Mouse (Mus musculus): ENCODE data around the gene Ttc39a. TPM values are rescaled to one million over a fixed set of nuclear protein-coding genes. Genes with fewer than 3 reads are reported as not detected.

The Ttc39a gene
- polyA plus RNA-seq, 1 experiment from 2014 or later: 4.6 TPM

GRCm38 (mm10) chr4:109467687-109468086, 61.3 kb downstream of the Ttc39a start:
- Histone ChIP-seq H3K27ac (no peak overlapping the region), H3K4me2 (no peak overlapping the region), H3K4me1 (peaks cover 3% of the 10 kb centered on the region; the same call in 1 of the 2 replicates), H3K9ac (no peak overlapping the region), H3K27me3 (no peaks in the 10 kb centered on the region), H3K36me3 (peaks cover 10% of the 10 kb centered on the region), H3K4me3 (no peak overlapping the region), H3K9me3 (no peaks in the 10 kb centered on the region)
- ATAC-seq (ENCODE audit: insufficient number of reproducible peaks, insufficient read depth, low FRiP score, low TSS enrichment, low read depth): no peak

GRCm38 (mm10) chr4:109471606-109472005, 65.2 kb downstream of the Ttc39a start:
- H3K4me1 ChIP-seq: peaks cover 8% of the 10 kb centered on the region
- no peak overlapping the region for H3K4me3 ChIP-seq
- no peak for ATAC-seq (ENCODE audit: insufficient number of reproducible peaks, insufficient read depth, low FRiP score, low TSS enrichment, low read depth)
- H3K9ac ChIP-seq: no peak overlapping the region
- H3K27me3 ChIP-seq: no peaks in the 10 kb centered on the region
- peaks cover 14% of the 10 kb centered on the region for H3K36me3 ChIP-seq
- no peak overlapping the region for H3K27ac ChIP-seq
- no peak overlapping the region for H3K4me2 ChIP-seq
- no peaks in the 10 kb centered on the region for H3K9me3 ChIP-seq

- no peaks in the 10 kb centered on the region for H3K27me3 ChIP-seq
- no peak overlapping the region for H3K27ac ChIP-seq
- no peaks in the 10 kb centered on the region for H3K9me3 ChIP-seq
- H3K4me2 ChIP-seq: no peak overlapping the region
- no peak for ATAC-seq (ENCODE audit: insufficient number of reproducible peaks, insufficient read depth, low FRiP score, low TSS enrichment, low read depth)
- no peak overlapping the region for H3K9ac ChIP-seq
- peaks cover 8% of the 10 kb centered on the region for H3K4me1 ChIP-seq
- no peak overlapping the region for H3K4me3 ChIP-seq
- H3K36me3 ChIP-seq: peaks cover 14% of the 10 kb centered on the region
- WGBS: 91% methylated on average over 3 of the region's 3 CpGs
Measured at GRCm38 (mm10) chr4:109472566-109472965, 66.1 kb downstream of the Ttc39a start.

DNA sequence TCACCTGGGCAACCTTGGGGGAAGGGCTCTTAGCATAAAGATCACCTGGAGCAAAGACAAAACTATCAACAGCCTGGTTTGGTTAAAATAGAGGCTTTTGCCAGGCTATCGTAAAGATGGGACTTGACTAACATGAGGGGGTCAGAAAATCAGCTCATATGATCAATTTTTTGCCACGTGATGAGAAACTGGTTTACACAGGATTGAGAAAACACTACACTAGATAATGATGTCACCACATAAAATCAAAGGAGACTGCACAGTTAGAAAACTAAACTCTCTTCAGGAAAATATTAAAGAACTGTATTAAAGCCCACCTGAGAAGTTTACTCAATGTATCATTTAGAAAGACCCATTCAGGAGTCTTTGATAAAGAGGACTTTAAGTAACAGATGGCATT, 68.7 kb downstream of the Ttc39a start:
- no peaks in the 10 kb centered on the region for H3K9me3 ChIP-seq
- H3K36me3 ChIP-seq: peaks cover 14% of the 10 kb centered on the region
- H3K4me2 ChIP-seq: peak overlapping the region; percentile 78
- H3K27ac ChIP-seq: no peak overlapping the region
- H3K27me3 ChIP-seq: no peaks in the 10 kb centered on the region
- H3K4me1 ChIP-seq: peaks cover 8% of the 10 kb centered on the region
- ATAC-seq (ENCODE audit: insufficient number of reproducible peaks, insufficient read depth, low FRiP score, low TSS enrichment, low read depth): no peak
- peak overlapping the region; percentile 93 for H3K4me3 ChIP-seq
- WGBS: 42% methylated on average over 2 of the region's 2 CpGs
- H3K9ac ChIP-seq: peak overlapping the region; percentile 97; the same call in 1 of the 2 replicates

- peak; percentile 52; the same call in 1 of the 2 replicates for ATAC-seq (ENCODE audit: insufficient number of reproducible peaks, insufficient read depth, low FRiP score, low TSS enrichment, low read depth)
- Histone ChIP-seq H3K9me3 (no peaks in the 10 kb centered on the region), H3K9ac (peak overlapping the region; percentile 97), H3K4me3 (peak overlapping the region; percentile 93), H3K27me3 (no peaks in the 10 kb centered on the region), H3K4me1 (peaks cover 8% of the 10 kb centered on the region), H3K36me3 (peaks cover 14% of the 10 kb centered on the region), H3K27ac (peak overlapping the region; percentile 95), H3K4me2 (peak overlapping the region; percentile 78)
- under 1% methylated on average over 53 of the region's 68 CpGs for WGBS
Measured at GRCm38 (mm10) chr4:109475577-109476553, 69.4 kb downstream of the Ttc39a start.

- WGBS: under 1% methylated on average over 29 of the region's 39 CpGs
Measured at GRCm38 (mm10) chr4:109476554-109477014, 70.2 kb downstream of the Ttc39a start.

GRCm38 (mm10) chr4:109477454-109477853, 71.0 kb downstream of the Ttc39a start:
- no peak for ATAC-seq (ENCODE audit: insufficient number of reproducible peaks, insufficient read depth, low FRiP score, low TSS enrichment, low read depth)
- Histone ChIP-seq H3K36me3 (peaks cover 6% of the 10 kb centered on the region), H3K4me2 (no peak overlapping the region), H3K27ac (no peak overlapping the region), H3K27me3 (no peaks in the 10 kb centered on the region), H3K4me3 (no peak overlapping the region), H3K4me1 (peaks cover 5% of the 10 kb centered on the region), H3K9ac (no peak overlapping the region), H3K9me3 (no peaks in the 10 kb centered on the region)
- WGBS: 90% methylated on average over 3 of the region's 3 CpGs

More at GRCm38 (mm10) chr4:109476554-109477014, 70.2 kb downstream of the Ttc39a start:
- Histone ChIP-seq H3K4me1 (peaks cover 8% of the 10 kb centered on the region), H3K9ac (peak overlapping the region; percentile 97), H3K9me3 (no peaks in the 10 kb centered on the region), H3K27ac (peak overlapping the region; percentile 95), H3K4me3 (peak overlapping the region; percentile 93), H3K4me2 (peak overlapping the region; percentile 78), H3K36me3 (peaks cover 14% of the 10 kb centered on the region), H3K27me3 (no peaks in the 10 kb centered on the region)
- ATAC-seq (ENCODE audit: insufficient number of reproducible peaks, insufficient read depth, low FRiP score, low TSS enrichment, low read depth): peak; percentile 97

DNA sequence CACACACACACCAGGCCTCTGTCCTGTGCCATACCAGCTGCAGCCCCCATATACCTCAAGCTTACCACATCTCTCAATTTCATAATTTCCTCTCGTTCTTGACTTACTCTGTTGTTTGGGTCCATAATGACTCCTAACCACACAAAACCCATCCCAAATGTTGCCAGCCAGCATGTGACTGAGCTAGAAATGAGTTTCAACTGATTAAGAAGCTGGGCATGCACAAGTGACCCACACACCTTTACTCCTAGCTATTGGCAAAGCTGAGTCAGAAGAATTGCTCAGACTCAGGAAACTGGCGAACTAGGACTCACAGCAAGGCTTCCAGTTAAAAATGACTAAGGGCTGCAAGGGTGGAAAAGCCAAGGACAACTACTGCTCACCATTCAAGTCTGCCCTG, 75.0 kb downstream of the Ttc39a start:
- no peak overlapping the region for H3K4me2 ChIP-seq
- no peaks in the 10 kb centered on the region for H3K27me3 ChIP-seq
- H3K4me1 ChIP-seq: no peaks in the 10 kb centered on the region
- H3K36me3 ChIP-seq: no peaks in the 10 kb centered on the region
- H3K27ac ChIP-seq: no peak overlapping the region
- no peaks in the 10 kb centered on the region for H3K9me3 ChIP-seq
- WGBS: 84% methylated on average over 2 of the region's 2 CpGs
- H3K4me3 ChIP-seq: no peak overlapping the region
- no peak for ATAC-seq (ENCODE audit: insufficient number of reproducible peaks, insufficient read depth, low FRiP score, low TSS enrichment, low read depth)
- H3K9ac ChIP-seq: no peak overlapping the region

DNA sequence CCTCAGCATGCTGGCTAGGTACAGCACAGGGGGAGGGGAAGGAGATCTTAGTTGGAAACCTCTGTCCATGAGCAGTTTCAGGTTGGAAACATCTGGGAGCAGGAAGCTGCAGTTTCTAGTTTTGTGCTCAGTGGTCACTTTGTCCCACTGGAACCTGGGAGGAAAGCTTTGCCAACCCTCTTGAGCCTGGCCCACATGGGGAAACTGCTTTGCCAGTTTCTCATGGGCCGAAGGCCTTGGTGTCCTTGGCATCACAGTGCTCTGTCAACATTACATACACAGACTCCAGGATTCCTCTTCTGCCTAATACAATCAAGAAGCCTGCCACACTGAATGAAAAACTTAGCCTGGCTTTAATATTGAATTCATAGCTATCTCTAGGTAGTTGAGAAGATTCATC, 76.3 kb downstream of the Ttc39a start:
- Histone ChIP-seq H3K4me3 (no peak overlapping the region), H3K9ac (no peak overlapping the region), H3K4me1 (no peaks in the 10 kb centered on the region), H3K4me2 (no peak overlapping the region), H3K27me3 (no peaks in the 10 kb centered on the region), H3K36me3 (no peaks in the 10 kb centered on the region), H3K9me3 (no peaks in the 10 kb centered on the region), H3K27ac (no peak overlapping the region)
- no peak for ATAC-seq (ENCODE audit: insufficient number of reproducible peaks, insufficient read depth, low FRiP score, low TSS enrichment, low read depth)
- 95% methylated on average over 1 of the region's 1 CpGs for WGBS

DNA sequence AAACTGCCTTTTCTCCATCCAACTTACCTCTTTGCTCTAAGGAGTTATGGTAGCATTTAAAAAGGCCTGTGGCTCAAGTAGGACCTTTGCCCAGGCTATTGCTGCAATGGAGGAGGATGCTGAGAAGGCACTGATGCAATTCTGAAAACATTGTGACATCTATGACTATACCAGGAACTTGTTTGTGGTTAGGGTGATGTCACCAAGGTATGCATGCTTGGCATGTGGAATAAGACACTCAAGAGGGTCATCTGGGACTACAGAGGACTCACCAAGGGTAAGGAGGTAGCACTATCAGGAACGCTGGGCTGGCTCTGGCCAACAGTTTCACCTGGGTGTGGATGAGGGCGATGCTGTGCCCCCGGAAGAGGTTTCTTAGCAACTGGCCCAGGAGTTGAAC, 78.2 kb downstream of the Ttc39a start, which contains the start of gene Rnf11:
Gene Rnf11, minus strand, starts transcription at position 108 of the 400 bp plus-strand sequence.
- no peak within 1 kb of the TSS for H3K4me2 ChIP-seq
- no peaks in the 10 kb centered on the region for H3K9me3 ChIP-seq
- WGBS: 82% methylated on average over 3 of the region's 3 CpGs
- no peaks in the 10 kb centered on the region for H3K4me1 ChIP-seq
- ATAC-seq (ENCODE audit: insufficient number of reproducible peaks, insufficient read depth, low FRiP score, low TSS enrichment, low read depth): no peak
- H3K36me3 ChIP-seq: no peaks in the 10 kb centered on the region
- no peak within 1 kb of the TSS for H3K27ac ChIP-seq
- H3K9ac ChIP-seq: no peak within 1 kb of the TSS
- H3K27me3 ChIP-seq: no peaks in the 10 kb centered on the region
- no peak within 1 kb of the TSS for H3K4me3 ChIP-seq

DNA sequence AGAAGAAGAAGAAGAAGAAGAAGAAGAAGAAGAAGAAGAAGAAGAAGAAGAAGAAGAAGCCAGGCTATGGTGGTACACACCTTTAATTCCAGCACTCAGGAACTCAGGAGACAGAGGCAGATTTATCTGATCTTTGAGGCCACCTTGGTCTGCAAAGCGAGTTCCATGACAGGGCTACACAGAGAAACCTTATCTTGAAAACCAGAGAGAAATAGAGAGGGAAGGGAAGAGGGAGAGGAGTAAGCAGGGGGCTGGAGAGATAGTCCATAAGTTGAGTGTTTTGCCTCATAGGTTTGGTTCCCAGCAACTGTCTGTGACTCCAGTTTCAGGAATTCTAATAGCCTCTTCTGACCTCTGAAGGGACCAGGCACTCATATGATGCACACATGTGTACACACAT, 82.4 kb downstream of the Ttc39a start:
- H3K9ac ChIP-seq: no peak overlapping the region
- 80% methylated on average over 1 of the region's 1 CpGs for WGBS
- no peaks in the 10 kb centered on the region for H3K4me1 ChIP-seq
- H3K36me3 ChIP-seq: no peaks in the 10 kb centered on the region
- no peaks in the 10 kb centered on the region for H3K9me3 ChIP-seq
- ATAC-seq (ENCODE audit: insufficient number of reproducible peaks, insufficient read depth, low FRiP score, low TSS enrichment, low read depth): no peak
- no peak overlapping the region for H3K4me2 ChIP-seq
- no peaks in the 10 kb centered on the region for H3K27me3 ChIP-seq
- no peak overlapping the region for H3K4me3 ChIP-seq
- no peak overlapping the region for H3K27ac ChIP-seq

DNA sequence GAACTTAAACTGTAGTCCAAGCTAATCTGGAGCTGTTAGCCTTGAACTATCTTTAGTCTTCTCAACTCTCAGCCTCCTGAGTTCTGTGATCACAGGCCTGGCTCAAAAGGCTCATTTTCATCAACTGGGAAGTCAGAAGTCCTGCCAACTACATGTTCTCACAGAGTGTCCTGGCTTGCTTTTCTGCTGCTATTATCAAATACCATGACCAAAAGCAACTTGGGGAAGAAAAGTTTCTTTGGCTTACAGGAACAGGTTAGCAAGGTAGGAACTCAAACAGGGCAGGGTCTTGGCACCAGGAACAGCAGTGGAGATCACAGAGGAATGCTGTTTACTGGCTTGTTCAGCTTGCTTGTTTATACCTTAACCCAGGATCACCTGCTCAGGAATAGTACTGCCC, 87.2 kb downstream of the Ttc39a start:
- Histone ChIP-seq H3K4me1 (no peaks in the 10 kb centered on the region), H3K27me3 (no peaks in the 10 kb centered on the region), H3K36me3 (no peaks in the 10 kb centered on the region), H3K9me3 (no peaks in the 10 kb centered on the region), H3K27ac (no peak overlapping the region), H3K4me2 (no peak overlapping the region), H3K4me3 (no peak overlapping the region), H3K9ac (no peak overlapping the region)
- ATAC-seq (ENCODE audit: insufficient number of reproducible peaks, insufficient read depth, low FRiP score, low TSS enrichment, low read depth): no peak

Data from embryonic facial prominence, embryonic 13.5 days (tissue).